Mouse (Mus musculus) hindbrain, embryonic 10.5 days (tissue): ENCODE measurements at regions not wholly inside any gene's neighbourhood (a gene's known extent, or its start where the extent isn't known, plus 50 kb on each side); places are given as distances from the start of the nearest gene placed in this dataset.
A peak's percentile ranks its signal among the peaks of the same experiment; 100 is the strongest.

ENCODE experiments used
- DNase-seq: peaks from one replicate; pipeline ENCODE4 v3.0.0-alpha.2; 2017; ENCODE audit warnings: low spot score
- H3K27ac ChIP-seq: fragments of 300-500 bp; sonication (generic); 2 replicates; pipeline ENCODE4 v1.5.1; 2016; ENCODE audit warnings: mild to moderate bottlenecking, moderate library complexity
- H3K27me3 ChIP-seq: fragments of 300-500 bp; sonication (generic); 2 replicates; pipeline ENCODE4 v1.6.1; 2016; ENCODE audit warnings: mild to moderate bottlenecking; ENCODE audit not compliant: poor library complexity, insufficient read depth, severe bottlenecking
- H3K36me3 ChIP-seq: fragments of 300-500 bp; sonication (generic); 2 replicates; pipeline ENCODE4 v1.6.1; 2016; ENCODE audit warnings: mild to moderate bottlenecking, moderate library complexity
- H3K4me1 ChIP-seq: fragments of 300-500 bp; sonication (generic); replicated peaks from 2 replicates; pipeline ENCODE4 v1.6.1; 2016; ENCODE audit warnings: mild to moderate bottlenecking
- H3K4me3 ChIP-seq: fragments of 300-500 bp; sonication (generic); 2 replicates; pipeline ENCODE4 v1.5.1; 2016; ENCODE audit warnings: mild to moderate bottlenecking, moderate library complexity
- H3K9me3 ChIP-seq: fragments of 300-500 bp; sonication (generic); 2 replicates; pipeline ENCODE4 v1.6.1; 2016; ENCODE audit warnings: mild to moderate bottlenecking, moderate library complexity
- WGBS: fragments of 180-500 bp; shearing (Covaris S2); methylation state at CpG from one replicate; pipeline ENCODE4 v1.1.7; 2016; 5-methylcytosine and 5-hydroxymethylcytosine counted together

- no peaks in the 10 kb centered on the region for H3K36me3 ChIP-seq
- H3K4me1 ChIP-seq = peaks cover 39% of the 10 kb centered on the region
- DNase-seq = no peak
These were observed 124.6 kb upstream of the Zc3h12a start for GRCm38 (mm10) chr4:125252228-125252627.

GRCm38 (mm10) chr4:125249061-125249460 lies 121.4 kb upstream of the Zc3h12a start:
- no peaks in the 10 kb centered on the region for H3K9me3 ChIP-seq
- no peak for DNase-seq
- peaks cover 11% of the 10 kb centered on the region; the same call in 1 of the 2 replicates for H3K27me3 ChIP-seq
- H3K4me1 ChIP-seq = peaks cover 32% of the 10 kb centered on the region
- no peak overlapping the region for H3K4me3 ChIP-seq
- WGBS = 67% methylated on average over 7 of the region's 7 CpGs
- H3K36me3 ChIP-seq = no peaks in the 10 kb centered on the region
- H3K27ac ChIP-seq = peak overlapping the region; percentile 29

More at GRCm38 (mm10) chr4:125252228-125252627, 124.6 kb upstream of the Zc3h12a start:
- H3K27me3 ChIP-seq = peaks cover 3% of the 10 kb centered on the region; the same call in 1 of the 2 replicates
- no peak overlapping the region for H3K4me3 ChIP-seq
- 74% methylated on average over 8 of the region's 8 CpGs for WGBS
- no peaks in the 10 kb centered on the region for H3K9me3 ChIP-seq
- H3K27ac ChIP-seq = no peak overlapping the region; the same call in 1 of the 2 replicates

- DNase-seq = no peak
- Histone ChIP-seq H3K27ac (no peak overlapping the region), H3K4me3 (no peak overlapping the region), H3K4me1 (peaks cover 22% of the 10 kb centered on the region), H3K36me3 (no peaks in the 10 kb centered on the region), H3K9me3 (no peaks in the 10 kb centered on the region), H3K27me3 (peaks cover 11% of the 10 kb centered on the region; the same call in 1 of the 2 replicates)
- WGBS = 11% methylated on average over 5 of the region's 5 CpGs
These were observed 118.5 kb upstream of the Zc3h12a start for GRCm38 (mm10) chr4:125246171-125246570.

GRCm38 (mm10) chr4:125242512-125242911 lies 114.9 kb upstream of the Zc3h12a start:
- H3K36me3 ChIP-seq = no peaks in the 10 kb centered on the region
- peaks cover 8% of the 10 kb centered on the region for H3K27me3 ChIP-seq
- peaks cover 13% of the 10 kb centered on the region for H3K4me1 ChIP-seq
- H3K27ac ChIP-seq = no peak overlapping the region
- H3K9me3 ChIP-seq = no peaks in the 10 kb centered on the region
- DNase-seq = no peak
- 81% methylated on average over 1 of the region's 1 CpGs for WGBS
- H3K4me3 ChIP-seq = no peak overlapping the region

GRCm38 (mm10) chr4:125241577-125242262 lies 114.1 kb upstream of the Zc3h12a start:
- Histone ChIP-seq H3K27me3 (peaks cover 14% of the 10 kb centered on the region), H3K4me3 (no peak overlapping the region), H3K36me3 (no peaks in the 10 kb centered on the region), H3K27ac (peak overlapping the region; percentile 26; the same call in 1 of the 2 replicates), H3K4me1 (peaks cover 13% of the 10 kb centered on the region), H3K9me3 (no peaks in the 10 kb centered on the region)
- 30% methylated on average over 7 of the region's 7 CpGs for WGBS
- no peak for DNase-seq

- Histone ChIP-seq H3K36me3 (no peaks in the 10 kb centered on the region), H3K4me3 (no peak overlapping the region), H3K27me3 (peaks cover 27% of the 10 kb centered on the region), H3K4me1 (no peaks in the 10 kb centered on the region), H3K27ac (no peak overlapping the region), H3K9me3 (peaks cover 7% of the 10 kb centered on the region)
- WGBS = 30% methylated on average over 12 of the region's 12 CpGs
- DNase-seq = peak; percentile 26
These were observed 104.1 kb upstream of the Zc3h12a start for GRCm38 (mm10) chr4:125231711-125232260.

- WGBS = 92% methylated on average over 6 of the region's 6 CpGs
- H3K36me3 ChIP-seq = no peaks in the 10 kb centered on the region
- no peak overlapping the region for H3K4me3 ChIP-seq
- no peak overlapping the region for H3K27ac ChIP-seq
- peaks cover 28% of the 10 kb centered on the region for H3K27me3 ChIP-seq
- peaks cover 8% of the 10 kb centered on the region; the same call in 1 of the 2 replicates for H3K4me1 ChIP-seq
- H3K9me3 ChIP-seq = peaks cover 8% of the 10 kb centered on the region
- DNase-seq = no peak
These were observed 99.6 kb upstream of the Zc3h12a start for GRCm38 (mm10) chr4:125227194-125227593.

GRCm38 (mm10) chr4:125222922-125223321 lies 95.3 kb upstream of the Zc3h12a start:
- 86% methylated on average over 6 of the region's 6 CpGs for WGBS
- no peaks in the 10 kb centered on the region for H3K36me3 ChIP-seq
- no peak overlapping the region for H3K27ac ChIP-seq
- H3K4me1 ChIP-seq = peaks cover 8% of the 10 kb centered on the region; the same call in 1 of the 2 replicates
- no peak for DNase-seq
- H3K27me3 ChIP-seq = peaks cover 18% of the 10 kb centered on the region
- H3K9me3 ChIP-seq = peaks cover 8% of the 10 kb centered on the region
- H3K4me3 ChIP-seq = no peak overlapping the region

- H3K4me3 ChIP-seq = no peak overlapping the region
- H3K36me3 ChIP-seq = no peaks in the 10 kb centered on the region
- H3K4me1 ChIP-seq = peaks cover 8% of the 10 kb centered on the region; the same call in 1 of the 2 replicates
- H3K27ac ChIP-seq = no peak overlapping the region
- H3K27me3 ChIP-seq = peaks cover 18% of the 10 kb centered on the region
- peak; percentile 25 for DNase-seq
- H3K9me3 ChIP-seq = peaks cover 11% of the 10 kb centered on the region
- 29% methylated on average over 7 of the region's 7 CpGs for WGBS
These were observed 92.7 kb upstream of the Zc3h12a start for GRCm38 (mm10) chr4:125220314-125220713.

GRCm38 (mm10) chr4:125219209-125219608 lies 91.6 kb upstream of the Zc3h12a start:
- Histone ChIP-seq H3K4me1 (peaks cover 5% of the 10 kb centered on the region; the same call in 1 of the 2 replicates), H3K27ac (no peak overlapping the region), H3K36me3 (no peaks in the 10 kb centered on the region), H3K9me3 (peaks cover 11% of the 10 kb centered on the region), H3K27me3 (peaks cover 14% of the 10 kb centered on the region; the same call in 1 of the 2 replicates), H3K4me3 (no peak overlapping the region)
- WGBS = 88% methylated on average over 5 of the region's 5 CpGs
- DNase-seq = no peak

GRCm38 (mm10) chr4:125214306-125214705 lies 86.7 kb upstream of the Zc3h12a start:
- no peaks in the 10 kb centered on the region for H3K36me3 ChIP-seq
- peaks cover 7% of the 10 kb centered on the region for H3K27me3 ChIP-seq
- no peak for DNase-seq
- WGBS = 74% methylated on average over 10 of the region's 10 CpGs
- H3K9me3 ChIP-seq = peaks cover 11% of the 10 kb centered on the region
- H3K4me3 ChIP-seq = no peak overlapping the region
- H3K4me1 ChIP-seq = no peaks in the 10 kb centered on the region
- no peak overlapping the region for H3K27ac ChIP-seq

GRCm38 (mm10) chr4:125212176-125212530 lies 84.5 kb upstream of the Zc3h12a start:
- Histone ChIP-seq H3K9me3 (peaks cover 11% of the 10 kb centered on the region), H3K4me1 (peaks cover 5% of the 10 kb centered on the region; the same call in 1 of the 2 replicates), H3K27ac (no peak overlapping the region), H3K4me3 (no peak overlapping the region), H3K36me3 (no peaks in the 10 kb centered on the region), H3K27me3 (peaks cover 7% of the 10 kb centered on the region)
- no peak for DNase-seq
- 55% methylated on average over 7 of the region's 7 CpGs for WGBS

- H3K4me3 ChIP-seq = no peak overlapping the region
- no peak for DNase-seq
- WGBS = 65% methylated on average over 4 of the region's 4 CpGs
- H3K27ac ChIP-seq = no peak overlapping the region
- no peaks in the 10 kb centered on the region for H3K36me3 ChIP-seq
- peaks cover 5% of the 10 kb centered on the region; the same call in 1 of the 2 replicates for H3K4me1 ChIP-seq
- H3K27me3 ChIP-seq = peaks cover 7% of the 10 kb centered on the region
- H3K9me3 ChIP-seq = peaks cover 11% of the 10 kb centered on the region
These were observed 84.0 kb upstream of the Zc3h12a start for GRCm38 (mm10) chr4:125211459-125212175.
